Mouse (Mus musculus) lung, postnatal 14 days (tissue): Measurements from ENCODE around the gene Tyms.
A peak's percentile ranks its signal among the peaks of the same experiment; 100 is the strongest.

Source experiments
- DNase-seq: peaks from one replicate; pipeline ENCODE4 v3.0.0; 2021

Gene Tyms

DNA sequence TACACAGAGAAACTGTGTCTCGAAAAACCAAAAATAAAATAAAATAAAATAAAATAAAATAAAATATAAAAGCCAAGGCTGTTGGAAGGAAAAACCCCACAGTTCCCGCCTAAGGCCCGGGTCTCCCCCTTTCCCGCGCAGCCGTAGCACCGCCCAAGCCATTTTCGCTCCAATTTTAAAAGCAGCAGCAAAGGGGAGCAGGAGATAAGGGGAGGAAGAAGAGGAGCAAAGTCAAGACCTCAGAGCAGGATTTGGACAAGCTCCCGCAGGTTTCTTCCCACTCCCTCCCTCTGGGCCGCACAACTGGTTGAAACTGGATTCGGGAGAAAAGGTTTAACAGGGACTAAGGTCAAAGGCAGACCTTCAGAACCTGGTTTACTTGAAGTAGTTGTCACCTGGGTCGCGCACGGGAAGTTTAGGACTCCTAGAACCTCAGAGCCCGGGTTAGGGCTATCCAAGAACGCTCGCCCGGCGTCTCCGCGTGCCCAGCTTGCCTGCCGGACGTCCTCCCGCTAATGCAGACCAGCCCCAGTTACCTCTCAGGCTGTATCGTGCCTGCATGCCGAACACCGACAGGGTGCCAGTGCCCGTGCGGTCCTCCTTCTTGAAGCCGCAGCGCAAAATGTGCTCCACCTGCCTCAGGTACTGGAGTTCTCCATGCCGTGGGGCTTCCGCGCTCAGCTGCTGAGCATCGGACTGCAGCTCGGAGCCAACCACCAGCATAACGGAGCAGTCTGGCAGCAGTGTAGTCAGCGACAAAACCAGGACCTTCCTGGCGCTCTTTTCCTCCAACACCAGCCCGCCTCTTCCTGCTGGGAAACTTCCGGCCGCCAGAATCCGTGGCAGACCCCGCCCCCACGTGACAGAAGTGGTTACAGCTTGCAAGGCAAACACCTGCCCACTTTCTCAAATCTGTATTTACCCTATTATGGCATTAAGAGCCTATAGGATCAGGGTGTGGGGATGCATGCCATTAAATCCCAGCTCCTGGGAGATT lies at the start of gene Tyms:
TSS of gene Tyms (minus strand) at position 793 of the 997 bp plus-strand sequence.
- peak; percentile 73 for DNase-seq

DNA sequence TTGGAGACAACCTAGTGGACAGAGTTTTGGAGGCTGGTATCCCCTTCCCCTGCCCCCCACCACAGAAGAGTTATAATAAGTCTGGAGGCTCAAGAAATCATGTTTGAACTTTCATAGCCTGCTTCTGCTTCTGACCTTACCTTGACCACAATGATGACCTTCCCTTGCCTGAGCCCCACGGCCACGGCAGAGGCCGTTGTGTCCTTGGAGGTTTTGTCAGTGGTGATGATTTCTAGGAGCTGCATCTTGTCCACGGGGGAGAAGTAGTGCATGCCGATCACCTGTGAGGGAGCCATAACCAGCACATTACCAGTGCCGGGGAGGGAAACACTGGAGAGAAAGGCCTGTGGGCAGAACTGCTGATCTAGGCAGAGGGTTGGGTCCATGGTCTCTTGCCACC lies 49.1 kb upstream of the Tyms start:
- no peak for DNase-seq

DNA sequence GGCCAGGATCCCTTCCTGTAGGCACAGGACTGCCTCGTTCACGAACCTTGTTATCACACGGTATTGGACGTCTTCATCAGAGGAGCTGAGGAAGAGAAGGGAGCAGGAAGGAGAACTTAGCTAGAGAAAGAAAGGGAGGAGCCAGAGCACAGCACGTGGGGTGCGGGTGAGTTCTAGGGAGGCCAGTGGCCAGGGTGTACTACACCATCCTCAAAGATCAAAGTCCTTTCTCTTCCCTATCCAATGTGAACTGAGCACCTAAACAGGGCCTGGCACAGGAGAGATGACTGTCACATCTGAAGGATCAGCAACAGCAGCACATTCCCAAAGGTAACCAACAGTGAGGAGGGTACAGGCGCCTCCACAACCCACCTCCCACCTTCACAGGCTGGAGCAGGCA lies 46.7 kb upstream of the Tyms start:
- no peak for DNase-seq

DNA sequence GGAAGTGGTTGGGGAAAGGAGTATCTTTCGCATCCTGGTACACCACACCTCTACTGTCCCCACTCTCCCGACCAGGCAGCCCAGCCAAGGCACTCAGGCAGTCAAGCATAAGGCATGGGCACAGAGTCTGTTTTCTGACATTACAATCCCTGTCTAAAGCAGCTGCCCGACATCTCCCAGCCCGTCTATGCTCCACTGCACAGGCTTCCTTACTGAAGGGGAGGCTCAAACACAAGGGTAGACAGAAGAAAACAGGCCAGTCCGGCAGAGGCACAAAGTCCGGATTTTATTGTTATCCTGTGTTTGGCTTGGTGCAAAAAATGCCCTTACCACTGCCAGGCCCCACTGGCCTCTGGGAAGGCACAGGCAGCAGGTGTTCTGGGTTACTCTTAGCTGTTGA lies 45.7 kb upstream of the Tyms start:
- no peak for DNase-seq

DNA sequence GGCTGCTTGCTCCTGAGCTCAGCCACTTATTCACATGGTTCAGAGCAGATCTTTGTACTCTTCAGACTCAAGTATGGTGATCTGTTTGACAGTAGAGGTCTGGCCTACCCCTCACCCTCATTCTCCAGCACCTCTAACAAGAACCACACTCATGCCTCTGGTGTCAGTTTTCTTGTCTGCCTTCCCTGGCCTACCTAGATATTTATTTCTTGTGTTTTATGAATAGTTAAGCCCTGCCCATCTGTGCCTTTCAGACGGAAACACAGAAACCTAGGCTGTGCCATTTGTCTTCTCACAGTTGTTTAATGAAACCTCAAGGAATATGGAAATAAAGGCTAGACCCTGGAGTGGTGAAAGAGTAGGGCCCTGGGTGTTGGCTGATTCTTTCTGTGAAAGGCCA lies 44.6 kb upstream of the Tyms start:
- no peak for DNase-seq

DNA sequence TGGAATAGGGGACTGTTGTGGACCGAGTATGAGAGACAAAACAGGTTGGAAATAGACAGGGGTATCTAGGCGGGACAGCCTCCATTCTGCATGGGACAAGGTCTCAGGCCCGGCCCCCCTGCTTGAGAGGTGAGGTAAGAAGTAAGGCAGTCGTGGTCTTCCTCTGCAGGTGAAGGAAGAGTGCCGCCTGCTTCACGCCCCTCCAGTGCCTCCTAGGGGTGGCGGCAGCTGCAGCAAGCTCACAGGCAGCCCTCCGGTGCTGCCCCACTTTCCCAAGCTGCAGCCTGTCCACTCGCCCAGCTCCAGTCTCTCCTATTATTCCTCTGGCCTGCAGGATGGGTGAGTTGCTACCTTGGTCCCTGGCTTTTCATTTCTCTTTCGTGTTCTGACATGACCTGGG lies 42.3 kb upstream of the Tyms start:
- DNase-seq: no peak

DNA sequence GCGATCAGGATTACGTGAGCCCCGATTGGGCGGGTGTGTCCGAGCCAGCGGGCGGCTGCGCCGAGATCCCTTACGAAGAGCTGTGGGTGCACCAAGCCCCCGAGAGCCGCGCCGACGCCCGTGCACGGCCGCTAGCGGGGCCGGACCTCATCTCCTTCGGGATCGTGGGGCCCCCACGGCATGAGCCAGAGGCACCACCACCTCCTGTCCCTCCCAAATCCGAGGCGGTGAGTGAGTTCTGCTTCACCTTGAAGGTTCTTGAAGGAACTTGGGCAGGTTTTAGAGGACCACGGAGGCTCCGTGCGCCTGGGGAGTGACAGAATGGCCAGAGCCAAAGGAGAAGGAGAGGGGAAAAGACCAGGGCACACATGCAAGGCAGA lies 41.3 kb upstream of the Tyms start:
- DNase-seq: no peak

DNA sequence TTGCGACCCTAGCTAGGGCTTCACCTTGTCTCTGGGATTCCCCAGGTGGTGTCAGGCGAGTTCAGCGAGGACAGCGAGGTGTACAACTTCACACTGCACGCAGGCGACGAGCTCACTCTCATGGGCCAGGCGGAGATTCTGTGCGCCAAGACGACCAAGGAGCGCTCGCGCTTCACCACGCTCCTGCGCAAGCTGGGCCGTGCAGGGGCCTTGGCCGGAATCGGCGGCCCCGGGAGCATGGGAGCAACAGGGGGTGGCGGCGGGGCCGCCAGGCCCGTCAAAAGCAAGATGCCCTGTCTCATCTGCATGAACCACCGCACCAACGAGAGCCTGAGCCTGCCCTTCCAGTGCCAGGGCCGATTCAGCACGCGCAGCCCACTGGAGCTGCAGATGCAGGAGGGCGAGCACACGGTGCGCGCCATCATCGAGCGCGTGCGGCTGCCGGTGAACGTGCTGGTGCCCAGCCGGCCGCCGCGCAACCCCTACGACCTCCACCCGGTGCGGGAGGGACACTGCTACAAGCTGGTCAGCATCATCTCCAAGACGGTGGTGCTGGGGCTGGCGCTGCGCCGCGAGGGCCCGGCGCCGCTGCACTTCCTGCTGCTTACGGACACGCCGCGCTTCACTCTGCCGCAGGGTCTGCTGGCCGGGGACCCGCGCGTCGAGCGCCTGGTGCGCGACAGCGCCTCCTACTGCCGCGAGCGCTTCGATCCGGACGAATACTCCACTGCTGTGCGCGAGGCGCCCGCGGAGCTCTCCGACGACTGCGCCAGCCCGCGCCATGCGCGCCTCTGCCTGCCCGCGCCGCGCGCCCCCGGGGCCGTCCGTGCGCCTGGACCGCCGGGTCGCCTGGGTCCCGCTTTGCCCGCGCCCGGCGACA lies 40.7 kb upstream of the Tyms start:
- peak; percentile 71 for DNase-seq

DNA sequence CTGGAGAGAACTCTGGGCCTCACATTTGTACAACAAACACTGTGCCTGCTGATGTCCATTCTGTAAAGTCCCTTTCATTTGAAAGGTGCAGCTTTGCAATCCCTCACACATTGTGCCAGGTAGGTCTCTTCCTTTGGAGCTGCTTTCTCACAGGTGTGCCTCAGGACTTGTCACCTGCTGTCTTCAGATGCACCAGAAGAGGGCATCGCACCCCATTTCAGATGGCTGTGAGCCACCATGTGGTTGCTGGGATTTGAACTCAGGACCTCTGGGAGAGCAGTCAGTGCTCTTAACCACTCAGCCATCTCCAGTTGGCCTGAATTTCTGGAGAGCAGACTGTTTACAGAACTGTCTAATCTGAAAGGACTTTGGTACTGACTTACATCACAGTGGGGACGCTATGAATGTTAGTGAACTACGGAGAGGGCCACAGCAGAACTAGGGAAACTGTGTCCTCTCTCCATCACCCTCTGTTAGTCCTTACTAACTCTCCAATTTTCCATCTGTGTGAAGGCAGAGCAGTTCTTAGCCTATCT lies 39.2 kb upstream of the Tyms start:
- no peak for DNase-seq

DNA sequence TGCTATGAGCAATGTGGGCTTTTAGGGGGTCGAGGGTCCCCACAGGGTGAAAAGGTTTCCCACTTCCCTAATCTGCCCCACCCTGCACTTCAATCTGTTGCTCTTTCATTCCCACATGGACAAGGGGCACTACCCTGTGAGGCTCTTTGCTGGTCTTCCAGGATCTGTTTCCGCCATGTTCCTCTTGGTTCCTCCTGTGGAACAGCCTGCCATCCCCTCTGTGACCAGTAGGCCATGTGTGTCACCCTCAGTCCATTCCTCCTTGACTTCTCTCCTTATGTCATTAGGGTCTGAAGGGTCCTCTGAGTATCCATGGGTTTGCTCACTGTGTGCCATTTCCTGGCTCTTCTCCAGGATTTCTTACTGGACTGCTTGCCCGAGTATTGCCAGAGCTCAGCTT lies 38.4 kb upstream of the Tyms start:
- no peak for DNase-seq

DNA sequence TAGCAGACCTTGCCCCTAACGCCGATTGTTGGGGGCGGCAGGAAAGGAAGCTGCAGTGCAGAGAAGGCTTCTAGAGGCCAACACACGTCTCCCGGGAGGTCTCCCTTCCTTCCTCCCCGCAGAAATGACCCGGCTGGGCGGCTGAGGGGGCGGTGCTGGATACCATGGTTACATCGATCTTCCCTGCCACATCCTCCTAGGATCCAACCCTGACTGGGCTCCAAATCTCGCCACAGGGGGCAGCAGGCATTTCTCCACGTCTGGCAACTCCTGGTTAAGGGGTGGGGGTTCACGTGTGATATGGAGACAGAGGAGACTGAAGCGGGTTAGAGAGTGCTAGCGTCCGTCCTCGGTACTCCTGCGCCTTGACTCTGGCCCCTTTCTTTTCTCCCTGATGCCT lies 37.7 kb upstream of the Tyms start:
- DNase-seq: peak; percentile 13

DNA sequence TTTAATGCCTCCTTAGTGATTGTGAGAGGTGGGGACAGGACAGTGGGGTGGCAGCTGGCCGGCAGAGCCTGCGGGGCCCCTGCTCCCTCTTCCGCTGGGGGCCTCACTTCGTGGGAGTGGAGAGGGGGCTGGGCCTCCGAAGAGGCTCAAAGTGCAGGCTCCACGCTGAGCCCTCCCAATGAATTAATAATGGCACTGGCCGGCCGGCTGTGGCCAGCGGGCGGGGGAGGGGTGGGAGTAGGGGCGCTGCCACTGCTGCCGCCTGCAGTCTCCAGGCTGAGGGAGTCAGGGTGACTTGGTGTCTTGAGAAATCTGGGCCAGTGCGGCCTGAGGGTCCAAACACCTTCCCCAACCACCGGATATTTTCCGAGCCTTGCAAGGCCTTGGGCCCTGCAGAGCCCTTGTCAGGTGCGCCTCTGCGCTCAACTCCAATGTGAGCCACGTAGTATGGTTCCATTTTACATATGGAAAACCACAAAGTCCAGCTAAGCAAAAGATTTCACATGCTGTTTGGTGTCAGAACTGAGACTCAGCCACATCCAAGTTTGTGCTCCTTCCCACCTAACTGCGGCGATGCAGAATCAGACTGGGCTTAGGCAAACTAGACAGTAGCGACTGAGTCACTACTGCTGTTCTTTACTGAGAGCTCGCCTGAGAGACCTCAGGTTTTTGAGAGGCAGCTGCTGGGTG lies 37.1 kb upstream of the Tyms start:
- no peak for DNase-seq

DNA sequence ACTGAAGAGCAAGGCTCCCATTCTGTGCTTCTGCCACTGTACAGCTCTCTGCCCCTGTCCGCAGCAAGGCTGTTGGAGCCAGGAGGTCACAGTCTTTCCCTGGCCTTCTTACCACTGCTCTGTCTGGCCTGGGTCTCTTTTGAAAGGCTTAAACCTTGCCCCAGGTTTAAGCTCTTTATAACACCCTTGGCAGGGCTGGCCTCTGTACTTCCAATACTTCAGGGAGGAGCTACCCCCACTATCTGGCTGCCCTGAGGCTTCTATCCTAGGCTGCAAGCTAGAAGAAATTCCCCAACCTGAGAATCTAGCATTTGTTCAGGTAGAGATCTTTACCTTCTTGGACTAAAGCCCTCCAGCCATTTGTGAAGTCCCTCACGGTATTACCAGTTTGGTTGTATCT lies 36.5 kb upstream of the Tyms start:
- DNase-seq: no peak

DNA sequence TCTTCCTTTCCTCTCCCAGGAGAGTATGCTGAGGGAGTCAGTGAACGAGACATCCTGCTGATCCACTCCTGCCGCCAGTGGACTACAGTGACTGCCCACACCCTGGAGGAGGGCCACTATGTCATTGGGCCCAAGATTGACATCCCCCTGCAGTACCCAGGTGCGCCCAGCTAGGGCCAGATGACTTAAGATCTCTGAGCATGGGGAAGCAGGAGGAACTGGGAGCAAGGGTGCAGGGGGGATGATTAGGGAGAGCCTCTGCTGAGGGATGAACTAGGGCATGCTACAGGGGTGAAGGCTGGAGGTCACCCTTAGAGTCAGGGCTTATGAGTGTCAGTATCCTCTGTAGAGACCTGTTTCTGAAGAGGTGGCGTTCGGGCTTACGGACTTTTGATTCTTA lies 34.8 kb upstream of the Tyms start:
- DNase-seq: no peak

DNA sequence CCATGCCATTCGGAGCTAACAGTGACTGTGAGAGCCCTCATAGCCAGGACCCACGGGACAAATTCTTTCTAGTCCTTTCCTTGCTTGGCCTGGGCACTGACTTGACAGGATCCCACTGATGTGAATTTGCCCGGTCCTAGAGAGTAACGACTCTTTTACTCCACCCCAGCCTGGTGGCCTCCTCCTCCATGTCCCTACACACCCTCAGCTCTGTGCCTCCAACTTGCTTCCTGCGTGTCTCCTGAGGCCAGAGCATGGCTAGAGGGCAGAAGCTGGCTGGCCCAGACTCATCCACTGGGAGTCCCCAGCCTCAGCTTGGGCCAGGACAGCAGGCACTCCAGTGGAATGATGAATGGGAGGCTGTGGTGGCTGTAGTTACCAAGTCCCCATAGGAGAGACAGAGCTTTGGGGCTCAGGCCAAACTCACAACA lies 34.2 kb upstream of the Tyms start:
- no peak for DNase-seq

DNA sequence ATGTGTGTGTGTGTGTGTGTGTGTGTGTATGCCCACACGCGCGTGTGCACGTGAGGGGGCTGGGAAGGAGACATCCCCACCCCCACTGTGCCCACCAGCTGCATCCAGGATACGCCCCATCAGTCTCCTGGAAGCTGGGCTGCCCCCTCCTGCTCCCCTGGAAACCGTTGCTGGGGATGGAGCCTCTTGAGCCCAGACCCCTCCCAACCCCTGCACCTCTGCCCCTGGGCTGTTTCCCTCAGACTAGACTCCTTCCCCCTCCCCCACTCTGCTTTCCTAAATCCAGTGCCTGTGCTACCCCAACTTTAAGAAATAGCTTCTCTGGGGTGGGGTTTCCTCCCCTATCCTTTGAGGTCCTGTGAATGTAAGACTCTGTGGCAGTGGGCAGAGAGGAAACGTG lies 33.8 kb upstream of the Tyms start:
- no peak for DNase-seq

DNA sequence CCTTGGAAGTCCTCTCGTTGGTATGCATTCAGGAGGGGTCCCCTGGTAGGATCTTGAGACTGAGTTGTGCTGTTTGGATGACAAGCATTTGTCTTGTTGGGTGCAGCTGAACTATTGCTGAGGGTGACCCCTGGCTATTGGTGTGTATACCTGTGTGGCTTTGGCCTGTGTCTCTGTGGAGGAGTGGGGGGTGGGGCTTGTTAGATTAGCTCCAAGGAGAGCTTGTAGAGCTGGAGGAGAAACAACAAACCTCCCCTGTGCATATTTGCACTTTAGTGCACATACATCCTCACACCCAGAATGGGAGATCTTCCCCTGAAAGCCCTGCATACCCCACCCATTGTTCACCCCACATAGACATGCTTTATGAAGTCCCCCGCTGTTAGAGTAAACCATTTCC lies 33.3 kb upstream of the Tyms start:
- DNase-seq: no peak

DNA sequence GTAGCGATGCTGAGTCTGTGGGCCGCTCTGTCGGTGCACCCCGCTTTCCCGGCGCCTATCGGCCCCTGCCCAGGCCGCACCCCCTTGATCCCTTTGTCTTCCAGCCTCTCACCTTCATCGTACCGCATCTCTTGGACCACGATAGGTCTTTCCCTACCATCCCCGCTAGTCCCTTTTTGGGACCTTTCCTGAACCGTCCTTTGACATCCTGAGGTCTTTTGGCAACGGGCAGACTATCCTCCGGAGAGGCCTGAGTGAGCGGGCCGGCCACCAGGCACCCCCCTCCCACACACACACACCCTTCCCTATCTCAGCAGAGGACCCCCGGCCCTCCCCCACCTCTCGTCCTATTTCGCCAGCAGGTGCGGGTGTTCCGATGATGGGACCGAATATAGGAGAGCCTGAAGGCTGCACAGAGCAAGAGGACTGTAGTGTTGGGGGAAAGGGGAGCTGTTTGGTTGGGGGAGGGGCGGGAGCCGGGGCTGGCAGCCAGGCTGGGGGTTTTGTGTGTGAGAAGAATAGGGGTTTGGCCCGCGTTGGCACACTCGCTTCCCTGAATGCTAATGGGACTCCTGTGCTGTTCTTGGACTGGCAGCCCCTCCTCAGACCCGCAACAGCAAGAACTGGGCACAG lies 32.4 kb upstream of the Tyms start, which contains the start of gene 3110082J24Rik:
TSS of gene 3110082J24Rik (minus strand) at position 419 of the 633 bp plus-strand sequence.
- no peak for DNase-seq

DNA sequence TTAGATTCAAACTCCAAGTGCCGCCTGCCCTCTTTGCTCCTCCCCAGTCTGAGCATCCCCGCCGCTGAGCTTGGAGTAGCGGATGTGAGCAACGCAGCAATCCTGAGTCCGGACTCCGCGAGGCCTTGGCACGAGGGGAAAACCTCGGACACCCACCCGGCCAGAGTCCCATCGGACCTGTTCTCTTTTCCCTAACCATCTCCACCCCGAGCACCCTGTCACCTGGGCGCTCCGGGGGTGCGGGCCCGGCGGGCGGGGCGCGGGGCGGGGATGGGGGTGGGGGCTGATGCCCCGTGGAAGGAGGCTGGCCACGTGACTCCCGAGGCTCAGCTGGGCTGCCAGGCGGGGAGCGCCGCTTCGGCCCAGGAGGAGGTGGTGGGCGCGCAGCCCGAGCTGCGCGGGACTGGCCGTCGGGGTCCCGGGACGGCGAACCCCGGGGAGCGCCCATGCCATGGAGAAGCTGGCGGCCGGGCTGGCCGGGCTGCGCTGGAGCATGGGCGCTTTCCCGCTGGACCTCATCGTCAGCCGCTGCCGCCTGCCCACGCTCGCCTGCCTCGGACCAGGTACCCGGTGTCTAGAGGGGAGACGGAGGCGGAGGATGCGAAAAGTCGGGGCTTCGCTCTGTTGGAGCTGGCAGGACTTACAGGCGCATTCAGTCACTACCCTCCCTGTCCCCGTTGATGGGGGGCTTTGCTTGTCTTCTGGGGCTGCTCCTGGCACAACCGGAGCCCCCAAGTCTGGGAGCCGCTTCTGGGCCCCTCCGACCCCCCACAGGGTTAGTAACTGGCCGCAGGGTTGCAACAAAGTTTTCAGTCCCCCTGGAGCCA lies 31.6 kb upstream of the Tyms start, which contains the start of gene Garem2:
TSS of gene Garem2 (plus strand) at position 321 of the 827 bp plus-strand sequence.
- peak; percentile 12 for DNase-seq

DNA sequence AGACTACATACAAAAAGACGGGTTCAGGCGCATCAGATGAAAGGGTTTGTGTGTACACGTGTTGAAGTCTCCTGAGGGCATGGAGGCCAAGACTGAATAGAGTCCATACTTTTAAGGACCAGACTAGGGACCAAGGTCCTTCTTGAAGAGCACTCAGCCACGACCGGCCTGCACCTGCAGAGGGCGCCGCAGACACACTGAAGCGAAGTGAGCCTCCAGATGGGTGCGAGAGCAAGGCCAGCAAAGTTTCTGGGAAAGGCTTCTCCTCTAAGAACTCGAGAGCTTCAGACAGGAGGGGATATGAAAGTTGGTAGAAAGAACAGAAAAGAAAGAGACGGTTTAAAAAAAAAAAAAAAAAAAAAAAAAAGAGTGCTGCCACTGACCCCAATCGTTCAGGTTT lies 30.9 kb upstream of the Tyms start:
- DNase-seq: peak; percentile 45

DNA sequence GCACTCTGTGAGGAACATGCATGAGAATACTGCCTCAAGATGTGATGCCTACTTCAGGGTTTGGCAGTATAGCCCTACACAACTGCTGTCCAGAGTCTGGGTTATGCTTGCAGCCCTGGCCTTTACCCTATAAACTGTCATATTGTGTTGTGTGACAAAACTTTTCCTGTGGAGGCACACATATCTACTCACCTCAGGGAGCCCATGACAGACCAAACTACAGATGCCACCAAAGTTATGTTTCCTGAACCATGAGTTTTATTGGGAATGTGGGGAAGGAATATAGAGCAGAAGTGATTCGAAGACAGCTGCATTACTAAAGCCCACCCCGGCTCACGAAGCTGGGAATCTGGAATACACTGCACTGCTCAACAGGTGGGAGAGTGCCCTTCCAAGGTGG lies 29.9 kb upstream of the Tyms start:
- no peak for DNase-seq
